In the genomic region with DNA sequence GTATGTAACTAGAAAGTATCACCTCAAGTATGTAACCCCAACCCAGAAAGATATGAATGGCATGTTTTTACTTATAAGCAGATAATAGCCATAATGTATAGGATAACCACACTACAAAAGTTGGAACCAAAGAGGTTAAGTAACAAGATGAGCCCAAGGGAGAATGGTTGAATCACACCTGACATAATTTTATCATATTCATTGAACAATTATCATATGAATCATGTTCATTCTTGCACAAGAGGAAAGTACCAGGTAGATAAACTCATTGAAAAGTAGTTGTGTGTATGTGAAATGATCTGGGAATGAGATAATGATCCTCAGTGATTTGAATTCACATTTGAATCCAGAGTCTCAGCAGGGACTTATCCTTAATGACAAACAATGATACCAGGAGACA, we compare ENCODE assay signal across 33 mouse cellular contexts. TPM values are rescaled to one million over a fixed set of nuclear protein-coding genes. Genes with fewer than 3 reads are reported as not detected.
"Had no signal": no experiment of that assay in that cellular context is flagged by ENCODE, and none has a peak within 500 bp of the region (broad histone marks: within the 10 kb centered on the region; RNA-seq: fewer than 3 reads in every experiment).

A gene (plus strand): TSS at position 301 of the 400 bp plus-strand sequence.

- DNase-seq: heart, postnatal 10 days; heart, postnatal 14 days; heart, postnatal 36 days; heart, postnatal 4 days; kidney, adult 11 months; kidney, adult 18-20 months; kidney, adult 2 months; kidney, adult 8-10 months; kidney, adult 9 months; kidney, postnatal 10 days; kidney, postnatal 14 days; kidney, postnatal 25 days; kidney, postnatal 36 days; kidney, postnatal 4 days; layer of hippocampus, adult 9-11 months; layer of hippocampus, postnatal 36 days had no signal

- ATAC-seq: hindbrain, embryonic 16.5 days; hindbrain, postnatal 0 days; inflammation-experienced regulatory T-cells, adult 6 months; intestine, embryonic 15.5 days; intestine, embryonic 16.5 days; intestine, postnatal 0 days had no signal

RNA-seq across cellular contexts. Expression of the gene that starts here (rescaled TPM):
- total RNA-seq: heart, postnatal 10 days; heart, postnatal 14 days; heart, postnatal 25 days; heart, postnatal 36 days; heart, postnatal 4 days; hematopoietic stem cell, adult 5-6 weeks; hindbrain, postnatal 0 days; layer of hippocampus, adult 18-20 months; layer of hippocampus, adult 2 months; layer of hippocampus, adult 8-10 months; layer of hippocampus, postnatal 10 days; layer of hippocampus, postnatal 14 days; layer of hippocampus, postnatal 25 days; layer of hippocampus, postnatal 36 days; left cerebral cortex, adult 18-20 months; left cerebral cortex, adult 2 months; left cerebral cortex, adult 8-10 months had no signal
